Mouse (Mus musculus): Measurements from ENCODE around the gene Epo. TPM values are rescaled to one million over a fixed set of nuclear protein-coding genes. Genes with fewer than 3 reads are reported as not detected.

Epo gene
- polyA plus RNA-seq, 1 experiment from 2014 or later: not detected

- Histone ChIP-seq H3K4me2 (ENCODE audit: low read length) (no peak within 1 kb of the TSS), H3K36me3 (ENCODE audit: insufficient read depth, low read length) (no peaks in the 10 kb centered on the region), H3K9ac (ENCODE audit: low read depth, low read length) (no peak within 1 kb of the TSS), H3K9me3 (replicated peaks; ENCODE audit: low read length) (no peaks in the 10 kb centered on the region), H3K4me1 (replicated peaks; ENCODE audit: insufficient read depth, low read length) (peaks cover 5% of the 10 kb centered on the region; the same call in 1 of the 2 replicates), H3K27ac (no peak within 1 kb of the TSS), H3K4me3 (replicated peaks; ENCODE audit: low read depth, low read length) (no peak within 1 kb of the TSS), H3K27me3 (ENCODE audit: insufficient read depth, low read length) (no peaks in the 10 kb centered on the region)
- peak; percentile 39 for DNase-seq (ENCODE audit: low spot score)
- 30% methylated on average over 9 of the region's 9 CpGs for WGBS
- no peak for TF ChIP-seq CTCF (IDR thresholded peaks at IDR 0.05; ENCODE audit: low read depth)
- no peak for ATAC-seq (replicated peaks; ENCODE audit: low FRiP score, low read depth)
These were observed 36.6 kb upstream of the Epo start, which contains the start of gene Tfr2 for GRCm38 (mm10) chr5:137569665-137570064. TSS of gene Tfr2 (plus strand) at chr5:137569840.

GRCm38 (mm10) chr5:137569031-137569430 lies 36.0 kb upstream of the Epo start:
- 71% methylated on average over 12 of the region's 12 CpGs for WGBS
- Histone ChIP-seq H3K27ac (no peak overlapping the region), H3K4me2 (ENCODE audit: low read length) (no peak overlapping the region), H3K27me3 (ENCODE audit: insufficient read depth, low read length) (no peaks in the 10 kb centered on the region), H3K36me3 (ENCODE audit: insufficient read depth, low read length) (no peaks in the 10 kb centered on the region), H3K4me1 (replicated peaks; ENCODE audit: insufficient read depth, low read length) (no peaks in the 10 kb centered on the region), H3K4me3 (replicated peaks; ENCODE audit: low read depth, low read length) (no peak overlapping the region), H3K9ac (ENCODE audit: low read depth, low read length) (no peak overlapping the region), H3K9me3 (replicated peaks; ENCODE audit: low read length) (no peaks in the 10 kb centered on the region)
- no peak for TF ChIP-seq CTCF (IDR thresholded peaks at IDR 0.05; ENCODE audit: low read depth)
- DNase-seq (ENCODE audit: low spot score) (no peak), ATAC-seq (replicated peaks; ENCODE audit: low FRiP score, low read depth) (no peak)

GRCm38 (mm10) chr5:137568223-137568798 lies 35.3 kb upstream of the Epo start:
- H3K9me3 ChIP-seq (replicated peaks; ENCODE audit: low read length): no peaks in the 10 kb centered on the region
- no peak overlapping the region for H3K4me3 ChIP-seq (replicated peaks; ENCODE audit: low read depth, low read length)
- H3K27ac ChIP-seq: no peak overlapping the region
- DNase-seq (ENCODE audit: low spot score) (no peak), ATAC-seq (replicated peaks; ENCODE audit: low FRiP score, low read depth) (no peak)
- 79% methylated on average over 8 of the region's 8 CpGs for WGBS
- no peaks in the 10 kb centered on the region for H3K36me3 ChIP-seq (ENCODE audit: insufficient read depth, low read length)
- H3K4me2 ChIP-seq (ENCODE audit: low read length): no peak overlapping the region
- no peak for TF ChIP-seq CTCF (IDR thresholded peaks at IDR 0.05; ENCODE audit: low read depth)
- no peaks in the 10 kb centered on the region for H3K27me3 ChIP-seq (ENCODE audit: insufficient read depth, low read length)
- H3K9ac ChIP-seq (ENCODE audit: low read depth, low read length): no peak overlapping the region
- no peaks in the 10 kb centered on the region for H3K4me1 ChIP-seq (replicated peaks; ENCODE audit: insufficient read depth, low read length)

GRCm38 (mm10) chr5:137566416-137566815 lies 33.4 kb upstream of the Epo start:
- Histone ChIP-seq H3K27ac (no peak overlapping the region), H3K4me3 (replicated peaks; ENCODE audit: low read depth, low read length) (no peak overlapping the region), H3K9ac (ENCODE audit: low read depth, low read length) (no peak overlapping the region), H3K4me1 (replicated peaks; ENCODE audit: insufficient read depth, low read length) (no peaks in the 10 kb centered on the region), H3K36me3 (ENCODE audit: insufficient read depth, low read length) (no peaks in the 10 kb centered on the region), H3K27me3 (ENCODE audit: insufficient read depth, low read length) (no peaks in the 10 kb centered on the region), H3K9me3 (replicated peaks; ENCODE audit: low read length) (no peaks in the 10 kb centered on the region), H3K4me2 (ENCODE audit: low read length) (no peak overlapping the region)
- TF ChIP-seq CTCF (IDR thresholded peaks at IDR 0.05; ENCODE audit: low read depth): no peak
- 93% methylated on average over 5 of the region's 5 CpGs for WGBS
- DNase-seq (ENCODE audit: low spot score) (no peak), ATAC-seq (replicated peaks; ENCODE audit: low FRiP score, low read depth) (no peak)

GRCm38 (mm10) chr5:137565744-137566143 lies 32.7 kb upstream of the Epo start:
- no peaks in the 10 kb centered on the region for H3K4me1 ChIP-seq (replicated peaks; ENCODE audit: insufficient read depth, low read length)

GRCm38 (mm10) chr5:137562965-137563364 lies 29.9 kb upstream of the Epo start:
- Histone ChIP-seq H3K4me2 (ENCODE audit: low read length) (no peak overlapping the region), H3K4me3 (replicated peaks; ENCODE audit: low read depth, low read length) (no peak overlapping the region), H3K27ac (no peak overlapping the region), H3K27me3 (ENCODE audit: insufficient read depth, low read length) (no peaks in the 10 kb centered on the region), H3K36me3 (ENCODE audit: insufficient read depth, low read length) (no peaks in the 10 kb centered on the region), H3K9ac (ENCODE audit: low read depth, low read length) (no peak overlapping the region), H3K4me1 (replicated peaks; ENCODE audit: insufficient read depth, low read length) (no peaks in the 10 kb centered on the region), H3K9me3 (replicated peaks; ENCODE audit: low read length) (no peaks in the 10 kb centered on the region)
- DNase-seq (ENCODE audit: low spot score): no peak
- ATAC-seq (replicated peaks; ENCODE audit: low FRiP score, low read depth): no peak
- 69% methylated on average over 10 of the region's 10 CpGs for WGBS
- TF ChIP-seq CTCF (IDR thresholded peaks at IDR 0.05; ENCODE audit: low read depth): no peak

More at GRCm38 (mm10) chr5:137565744-137566143, 32.7 kb upstream of the Epo start:
- Histone ChIP-seq H3K9me3 (replicated peaks; ENCODE audit: low read length) (no peaks in the 10 kb centered on the region), H3K9ac (ENCODE audit: low read depth, low read length) (no peak overlapping the region), H3K4me3 (replicated peaks; ENCODE audit: low read depth, low read length) (no peak overlapping the region), H3K27me3 (ENCODE audit: insufficient read depth, low read length) (no peaks in the 10 kb centered on the region), H3K27ac (no peak overlapping the region), H3K4me2 (ENCODE audit: low read length) (no peak overlapping the region), H3K36me3 (ENCODE audit: insufficient read depth, low read length) (no peaks in the 10 kb centered on the region)
- 72% methylated on average over 6 of the region's 6 CpGs for WGBS
- TF ChIP-seq CTCF (IDR thresholded peaks at IDR 0.05; ENCODE audit: low read depth): no peak
- DNase-seq (ENCODE audit: low spot score) (no peak), ATAC-seq (replicated peaks; ENCODE audit: low FRiP score, low read depth) (no peak)

- Histone ChIP-seq H3K9me3 (replicated peaks; ENCODE audit: low read length) (no peaks in the 10 kb centered on the region), H3K36me3 (ENCODE audit: insufficient read depth, low read length) (no peaks in the 10 kb centered on the region), H3K4me2 (ENCODE audit: low read length) (no peak overlapping the region), H3K4me3 (replicated peaks; ENCODE audit: low read depth, low read length) (no peak overlapping the region), H3K9ac (ENCODE audit: low read depth, low read length) (no peak overlapping the region), H3K27me3 (ENCODE audit: insufficient read depth, low read length) (no peaks in the 10 kb centered on the region), H3K27ac (no peak overlapping the region), H3K4me1 (replicated peaks; ENCODE audit: insufficient read depth, low read length) (no peaks in the 10 kb centered on the region)
- ATAC-seq (replicated peaks; ENCODE audit: low FRiP score, low read depth): no peak
- WGBS: 70% methylated on average over 6 of the region's 6 CpGs
- no peak for TF ChIP-seq CTCF (IDR thresholded peaks at IDR 0.05; ENCODE audit: low read depth)
- DNase-seq (ENCODE audit: low spot score): no peak
These were observed 28.5 kb upstream of the Epo start for GRCm38 (mm10) chr5:137561556-137561955.
